Mouse (Mus musculus): Measurements from ENCODE around the gene Pgf. TPM values are rescaled to one million over a fixed set of nuclear protein-coding genes. Genes with fewer than 3 reads are reported as not detected.

Gene Pgf
- total RNA-seq, 1 experiment from 2014 or later = 0.84 TPM

DNA sequence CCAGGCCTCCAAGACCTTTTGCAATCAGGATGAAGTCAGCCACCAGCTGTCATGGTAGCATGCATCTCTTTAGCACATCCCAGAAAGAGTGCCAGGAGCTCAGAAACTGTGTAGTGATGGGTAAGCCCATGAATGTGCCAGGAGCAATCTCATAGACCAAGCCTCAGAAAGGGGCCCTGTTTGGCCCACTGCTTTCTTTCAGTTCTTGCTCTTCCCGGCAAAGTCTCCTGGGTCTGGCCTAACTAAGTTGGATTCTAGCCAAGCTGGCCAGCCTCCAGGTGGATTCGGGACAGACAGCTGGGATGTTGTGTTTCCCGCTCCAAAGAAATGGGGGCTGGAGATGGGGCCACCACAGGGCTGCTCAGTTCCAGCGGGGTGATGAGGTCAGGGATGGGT, 17.0 kb upstream of the Pgf start:
- ATAC-seq (replicated peaks in 1 of 2; ENCODE audit: insufficient read depth in 1 of 2, low FRiP score in 2 of 2, low TSS enrichment in 1 of 2, low read depth in 1 of 2, poor library complexity in 2 of 2, severe bottlenecking in 2 of 2) = no peak

DNA sequence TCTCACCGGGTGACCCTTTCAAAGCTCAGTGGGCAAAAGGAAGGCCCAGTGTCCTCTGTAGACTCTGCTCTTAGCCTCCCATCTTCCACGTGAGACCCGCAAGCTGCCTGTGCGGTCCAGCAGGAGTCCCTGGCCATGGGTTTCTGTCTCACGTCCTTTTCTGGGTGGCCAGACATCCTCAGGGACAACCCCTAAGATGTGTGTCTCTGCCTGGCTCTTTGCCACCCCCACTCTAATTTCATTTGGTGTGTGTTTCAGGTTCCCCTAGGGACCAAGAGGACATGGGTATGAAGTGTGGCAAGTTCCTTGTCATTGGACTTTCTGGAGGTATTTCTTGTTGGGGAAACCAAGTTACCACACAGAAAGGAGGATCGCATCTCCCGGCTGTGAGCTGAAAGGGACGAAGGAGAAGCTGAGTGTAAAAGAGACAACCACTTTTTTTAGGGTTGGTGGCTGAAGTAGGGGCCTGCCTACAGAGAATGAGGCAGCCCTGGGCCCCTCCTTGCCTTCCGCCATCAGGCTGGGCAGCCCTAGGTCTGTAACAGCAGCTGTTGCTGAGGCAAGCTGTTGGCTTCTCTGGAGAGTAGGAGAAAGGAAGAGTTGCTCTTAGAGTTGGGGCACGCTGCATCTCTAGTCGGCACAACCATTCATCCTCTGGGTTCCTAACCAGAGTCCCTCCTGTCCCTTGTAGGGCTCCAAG, 16.5 kb upstream of the Pgf start:
- ATAC-seq (replicated peaks in 1 of 2; ENCODE audit: insufficient read depth in 1 of 2, low FRiP score in 2 of 2, low TSS enrichment in 1 of 2, low read depth in 1 of 2, poor library complexity in 2 of 2, severe bottlenecking in 2 of 2) = no peak

DNA sequence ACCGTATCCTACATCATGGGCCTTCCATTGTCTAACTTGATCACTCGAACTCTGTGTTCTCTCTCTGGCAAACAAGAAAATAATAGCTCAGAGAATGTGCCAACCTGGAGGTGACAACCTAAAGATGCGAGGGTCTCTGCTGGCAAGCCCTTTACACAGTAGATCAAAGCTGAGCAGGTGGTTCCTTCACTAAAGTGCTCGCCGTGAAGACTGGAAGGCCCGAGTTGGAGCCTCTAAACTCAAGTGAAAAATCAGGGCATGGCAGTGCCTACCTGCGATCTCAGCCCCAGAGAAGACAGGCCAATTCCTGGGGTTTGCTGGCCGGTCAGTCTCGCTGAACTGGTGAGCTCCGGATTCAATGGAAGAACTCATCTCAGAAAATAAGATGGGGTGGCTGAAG, 15.6 kb upstream of the Pgf start:
- ATAC-seq (replicated peaks in 1 of 2; ENCODE audit: insufficient read depth in 1 of 2, low FRiP score in 2 of 2, low TSS enrichment in 1 of 2, low read depth in 1 of 2, poor library complexity in 2 of 2, severe bottlenecking in 2 of 2) = no peak

DNA sequence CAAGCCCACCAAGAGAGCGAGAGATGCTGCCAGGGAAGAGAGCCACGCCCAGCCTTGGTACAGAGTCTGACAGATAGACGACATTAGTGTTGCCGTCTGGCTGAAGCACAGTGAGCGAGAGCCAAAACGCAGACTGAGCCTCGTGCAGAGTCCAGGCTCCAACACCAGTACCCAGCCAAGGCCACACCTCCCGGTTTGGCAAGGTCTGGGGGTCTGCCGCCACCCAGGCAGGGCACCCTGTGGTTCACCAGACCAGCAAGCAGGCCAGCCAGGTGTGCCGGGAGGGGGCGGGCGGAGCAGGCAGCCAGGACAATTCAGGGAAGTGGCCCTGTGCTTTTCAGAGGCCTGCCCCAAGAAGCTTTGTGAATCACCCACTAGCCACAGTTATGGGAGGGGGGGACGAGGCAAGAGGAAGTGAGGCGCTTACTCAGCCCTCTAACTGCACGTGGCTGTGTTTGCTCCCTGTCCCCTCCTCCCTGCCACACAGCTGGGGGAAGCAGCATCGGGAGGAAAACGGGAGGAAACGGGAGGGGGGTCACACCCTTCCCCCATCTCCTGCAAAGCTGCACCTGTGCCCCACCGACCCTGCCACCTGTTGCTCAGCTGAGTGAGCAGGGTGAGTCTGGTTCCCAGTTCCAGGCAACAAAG, 15.0 kb upstream of the Pgf start:
- peak; percentile 92 to 93 for ATAC-seq (replicated peaks in 1 of 2; ENCODE audit: insufficient read depth in 1 of 2, low FRiP score in 2 of 2, low TSS enrichment in 1 of 2, low read depth in 1 of 2, poor library complexity in 2 of 2, severe bottlenecking in 2 of 2)

DNA sequence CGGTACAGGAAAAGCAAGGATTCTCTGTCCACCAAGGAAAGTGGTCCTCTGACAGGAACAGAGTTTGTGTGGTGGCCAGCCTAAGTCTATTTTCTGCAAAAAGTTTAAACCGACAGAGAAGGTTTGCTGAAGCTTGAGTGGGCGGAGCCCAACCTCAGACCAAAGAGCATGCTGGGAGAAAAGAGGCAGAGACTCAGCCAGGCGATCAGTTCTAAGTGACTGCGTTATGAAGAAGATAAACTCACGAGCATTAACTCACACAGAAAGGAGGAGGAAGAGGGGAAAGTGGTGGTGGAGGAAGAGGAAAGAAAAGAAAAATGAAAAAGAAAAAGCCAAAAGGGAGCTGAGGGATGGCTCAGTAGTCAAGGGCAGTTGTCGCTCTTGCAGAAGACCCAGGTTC, 12.7 kb upstream of the Pgf start:
- ATAC-seq (replicated peaks in 1 of 2; ENCODE audit: insufficient read depth in 1 of 2, low FRiP score in 2 of 2, low TSS enrichment in 1 of 2, low read depth in 1 of 2, poor library complexity in 2 of 2, severe bottlenecking in 2 of 2) = no peak

DNA sequence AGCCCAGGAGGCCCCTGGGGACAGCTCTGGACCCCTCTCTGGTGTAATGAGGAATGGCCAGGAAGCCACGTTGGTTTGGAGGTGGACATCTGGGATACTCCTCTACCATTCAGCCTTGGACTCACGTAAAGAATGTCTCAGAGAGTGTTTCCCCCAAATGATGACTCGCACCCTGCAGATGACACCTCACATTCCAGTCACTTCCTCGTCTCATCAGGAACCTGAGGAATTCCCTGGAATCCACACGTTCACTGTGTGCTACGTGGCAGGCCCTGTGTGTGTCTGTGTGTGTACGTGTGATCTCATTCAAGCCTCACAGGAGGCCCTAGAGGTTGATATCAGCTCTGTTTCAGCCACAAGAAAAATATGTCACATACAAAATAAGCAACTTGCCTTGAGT, 8.8 kb upstream of the Pgf start:
- no peak for ATAC-seq (replicated peaks in 1 of 2; ENCODE audit: insufficient read depth in 1 of 2, low FRiP score in 2 of 2, low TSS enrichment in 1 of 2, low read depth in 1 of 2, poor library complexity in 2 of 2, severe bottlenecking in 2 of 2)

DNA sequence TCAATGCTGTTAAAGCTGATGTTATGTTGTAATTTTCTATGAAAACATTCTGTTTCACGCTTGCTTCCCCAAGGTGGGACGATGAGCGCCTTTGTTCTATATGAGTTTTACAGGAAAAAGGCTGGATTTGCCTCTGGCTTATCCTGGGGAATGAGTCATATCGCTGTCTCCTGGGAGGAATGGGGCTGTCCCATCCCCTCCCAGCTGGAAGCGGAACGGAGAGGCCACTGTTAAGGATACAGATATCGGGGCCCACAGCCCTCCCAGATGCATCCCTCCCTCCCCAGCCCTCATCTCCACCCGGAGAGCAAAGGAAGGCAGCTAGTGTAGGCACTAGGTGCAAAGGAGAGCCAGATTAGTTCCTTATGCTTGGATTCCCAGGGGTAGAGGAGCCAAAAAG, 8.2 kb upstream of the Pgf start:
- no peak for ATAC-seq (replicated peaks in 1 of 2; ENCODE audit: insufficient read depth in 1 of 2, low FRiP score in 2 of 2, low TSS enrichment in 1 of 2, low read depth in 1 of 2, poor library complexity in 2 of 2, severe bottlenecking in 2 of 2)

DNA sequence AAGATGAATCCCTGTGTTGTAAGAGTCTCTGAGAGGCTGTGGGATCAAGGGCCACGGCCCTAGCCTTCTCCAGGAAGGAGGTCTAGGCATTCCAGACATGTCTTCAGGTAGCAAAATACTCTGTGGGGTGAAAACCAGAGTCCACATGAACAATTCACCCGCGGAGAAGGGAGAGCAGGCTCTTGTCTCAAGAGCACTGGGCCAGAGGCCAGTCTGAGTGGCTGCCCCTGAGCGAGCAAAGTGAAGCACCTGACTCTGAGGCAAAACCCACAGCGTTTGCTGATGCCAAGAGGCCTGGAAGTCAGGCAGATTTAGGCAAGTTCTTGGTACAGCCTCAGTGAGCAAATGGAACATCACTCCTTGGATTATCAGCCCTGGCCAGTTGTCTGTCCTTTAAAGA, 6.5 kb upstream of the Pgf start:
- no peak for ATAC-seq (replicated peaks in 1 of 2; ENCODE audit: insufficient read depth in 1 of 2, low FRiP score in 2 of 2, low TSS enrichment in 1 of 2, low read depth in 1 of 2, poor library complexity in 2 of 2, severe bottlenecking in 2 of 2)

DNA sequence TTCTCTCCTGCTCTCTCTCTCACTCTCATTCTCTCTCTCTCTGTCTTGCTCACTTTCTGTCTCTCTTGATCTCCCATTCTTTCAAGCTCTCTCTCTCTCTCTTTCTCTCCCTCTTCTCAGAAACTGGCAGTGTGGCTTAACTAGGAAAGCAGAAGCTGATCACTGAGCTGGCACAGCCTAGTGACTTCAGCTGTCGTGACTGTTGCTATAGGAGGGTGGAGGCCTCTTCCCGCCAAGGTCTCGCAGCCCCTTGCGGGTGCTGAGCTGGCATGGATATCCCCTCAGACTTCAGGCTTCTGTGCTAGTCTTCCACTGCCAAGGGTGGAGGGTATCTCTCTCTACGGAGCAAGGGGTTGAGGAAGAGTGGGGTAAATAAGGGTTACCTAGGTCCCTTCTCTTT, 5.3 kb upstream of the Pgf start:
- ATAC-seq (replicated peaks in 1 of 2; ENCODE audit: insufficient read depth in 1 of 2, low FRiP score in 2 of 2, low TSS enrichment in 1 of 2, low read depth in 1 of 2, poor library complexity in 2 of 2, severe bottlenecking in 2 of 2) = peak in 1 of 2 experiments; percentile 54; a peak in 1 of 4 replicates

DNA sequence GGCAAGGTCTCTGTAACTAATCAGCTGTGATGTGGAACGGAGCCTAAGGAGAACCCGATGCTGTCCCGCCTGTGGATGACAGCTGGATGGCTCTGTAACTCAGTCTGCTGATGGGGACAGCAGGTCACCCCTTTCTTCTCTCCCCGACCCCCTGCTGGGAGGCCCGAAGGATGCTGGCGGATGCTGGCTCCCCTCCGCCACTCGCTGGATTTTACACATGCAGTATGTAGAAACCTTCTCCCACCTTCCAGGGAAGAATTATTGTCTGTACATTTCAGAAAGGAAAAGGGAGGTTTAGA, 4.7 kb upstream of the Pgf start:
- no peak for ATAC-seq (replicated peaks in 1 of 2; ENCODE audit: insufficient read depth in 1 of 2, low FRiP score in 2 of 2, low TSS enrichment in 1 of 2, low read depth in 1 of 2, poor library complexity in 2 of 2, severe bottlenecking in 2 of 2)

DNA sequence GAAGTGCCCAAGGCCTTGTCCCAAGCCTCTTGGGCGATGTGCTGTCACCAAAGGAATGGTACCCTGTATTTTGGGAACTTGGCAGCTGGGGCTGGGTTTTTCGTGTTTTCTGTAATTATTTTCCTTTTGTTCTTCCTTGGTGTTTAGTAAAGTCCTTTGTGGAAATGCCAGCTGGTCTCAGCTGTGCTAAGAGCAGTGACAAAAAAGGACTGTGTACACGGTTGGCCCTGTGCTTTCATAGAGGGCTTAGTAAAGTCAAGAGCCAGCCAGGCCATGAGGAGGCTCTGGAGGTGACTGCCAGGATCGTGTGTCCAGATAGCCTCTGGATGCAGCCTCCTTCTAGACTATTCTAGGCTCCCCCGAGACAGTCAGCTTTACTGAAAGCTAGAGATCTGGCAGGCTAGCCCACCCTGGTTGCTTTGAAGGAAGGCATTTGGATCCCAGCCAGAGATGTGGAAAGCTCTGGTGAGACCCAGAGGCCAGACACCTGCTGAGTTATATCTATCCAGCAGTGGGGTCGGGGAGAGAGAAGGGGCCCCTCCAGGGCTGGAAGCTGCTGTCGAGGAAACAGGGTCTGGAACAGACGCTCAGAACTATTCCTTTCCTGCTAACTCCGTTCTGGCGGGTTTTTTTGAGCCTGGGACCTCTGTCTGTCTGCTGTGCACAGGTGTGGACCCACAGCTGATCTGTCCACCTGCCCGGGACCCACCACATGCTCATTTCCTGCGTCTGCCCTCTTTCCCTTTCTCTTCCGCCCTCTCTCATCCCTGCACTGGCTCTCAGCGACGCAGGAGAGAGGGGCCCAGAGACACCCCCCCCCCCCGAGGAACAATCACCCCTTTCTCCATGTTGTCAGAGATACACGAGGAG, 4.1 kb upstream of the Pgf start:
- no peak for ATAC-seq (replicated peaks in 1 of 2; ENCODE audit: insufficient read depth in 1 of 2, low FRiP score in 2 of 2, low TSS enrichment in 1 of 2, low read depth in 1 of 2, poor library complexity in 2 of 2, severe bottlenecking in 2 of 2)

DNA sequence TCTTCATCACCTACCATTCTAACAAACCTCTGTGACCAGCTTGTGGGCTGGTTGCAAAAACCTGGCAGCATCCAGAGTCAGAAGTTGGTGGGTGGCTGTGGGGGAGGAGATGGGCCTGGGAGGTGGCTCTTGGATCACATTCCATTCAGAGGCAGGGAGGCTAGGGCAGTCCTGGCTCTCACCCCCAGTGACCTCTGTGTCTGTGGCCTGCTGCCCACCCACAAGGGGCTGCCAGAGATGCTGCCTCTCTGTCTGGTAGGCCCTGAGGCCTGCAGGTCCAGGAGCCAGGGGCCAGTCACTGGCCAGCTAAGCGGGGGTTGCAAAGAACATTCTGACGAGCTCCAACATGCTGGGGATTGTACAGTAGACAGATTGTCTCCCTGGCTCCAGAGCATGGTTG, 704 bp upstream of the Pgf start:
- no peak for ATAC-seq (replicated peaks in 1 of 2; ENCODE audit: insufficient read depth in 1 of 2, low FRiP score in 2 of 2, low TSS enrichment in 1 of 2, low read depth in 1 of 2, poor library complexity in 2 of 2, severe bottlenecking in 2 of 2)

DNA sequence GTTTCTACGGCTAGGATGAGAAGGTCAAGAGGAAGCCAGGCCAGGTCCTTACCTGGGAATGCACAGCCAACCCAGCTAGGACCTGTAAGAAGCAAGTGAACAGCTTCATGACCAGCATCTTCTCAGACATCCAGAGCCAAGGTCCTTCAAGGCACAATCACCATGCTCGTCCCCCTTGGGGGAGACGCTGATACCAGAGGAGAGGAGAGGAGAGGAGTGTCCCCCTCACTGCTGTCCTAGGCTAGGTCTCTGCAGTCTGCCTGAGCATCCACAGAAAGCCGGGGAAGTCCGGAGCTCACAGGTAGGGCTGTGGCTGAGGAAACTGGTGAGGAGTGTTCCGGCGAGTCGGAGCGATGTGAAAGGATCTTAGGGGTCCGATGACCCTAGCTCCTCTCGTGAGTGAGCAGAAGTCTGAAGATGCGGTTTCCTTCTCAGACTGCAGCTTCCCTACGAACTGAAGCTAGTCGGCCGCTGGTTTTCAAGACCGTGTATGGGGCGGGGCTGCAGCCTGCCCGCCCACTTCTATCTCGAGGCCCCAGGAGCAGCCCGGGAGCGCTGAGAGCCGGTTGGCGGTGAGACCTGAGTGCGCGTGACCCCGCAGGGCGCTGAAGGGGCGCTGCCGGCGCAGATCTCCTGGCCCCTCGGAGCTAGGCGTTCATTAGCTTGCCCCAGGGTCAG, 605 bp downstream of the Pgf start:
- peak; percentile 79 to 83 for ATAC-seq (replicated peaks in 1 of 2; ENCODE audit: insufficient read depth in 1 of 2, low FRiP score in 2 of 2, low TSS enrichment in 1 of 2, low read depth in 1 of 2, poor library complexity in 2 of 2, severe bottlenecking in 2 of 2)

DNA sequence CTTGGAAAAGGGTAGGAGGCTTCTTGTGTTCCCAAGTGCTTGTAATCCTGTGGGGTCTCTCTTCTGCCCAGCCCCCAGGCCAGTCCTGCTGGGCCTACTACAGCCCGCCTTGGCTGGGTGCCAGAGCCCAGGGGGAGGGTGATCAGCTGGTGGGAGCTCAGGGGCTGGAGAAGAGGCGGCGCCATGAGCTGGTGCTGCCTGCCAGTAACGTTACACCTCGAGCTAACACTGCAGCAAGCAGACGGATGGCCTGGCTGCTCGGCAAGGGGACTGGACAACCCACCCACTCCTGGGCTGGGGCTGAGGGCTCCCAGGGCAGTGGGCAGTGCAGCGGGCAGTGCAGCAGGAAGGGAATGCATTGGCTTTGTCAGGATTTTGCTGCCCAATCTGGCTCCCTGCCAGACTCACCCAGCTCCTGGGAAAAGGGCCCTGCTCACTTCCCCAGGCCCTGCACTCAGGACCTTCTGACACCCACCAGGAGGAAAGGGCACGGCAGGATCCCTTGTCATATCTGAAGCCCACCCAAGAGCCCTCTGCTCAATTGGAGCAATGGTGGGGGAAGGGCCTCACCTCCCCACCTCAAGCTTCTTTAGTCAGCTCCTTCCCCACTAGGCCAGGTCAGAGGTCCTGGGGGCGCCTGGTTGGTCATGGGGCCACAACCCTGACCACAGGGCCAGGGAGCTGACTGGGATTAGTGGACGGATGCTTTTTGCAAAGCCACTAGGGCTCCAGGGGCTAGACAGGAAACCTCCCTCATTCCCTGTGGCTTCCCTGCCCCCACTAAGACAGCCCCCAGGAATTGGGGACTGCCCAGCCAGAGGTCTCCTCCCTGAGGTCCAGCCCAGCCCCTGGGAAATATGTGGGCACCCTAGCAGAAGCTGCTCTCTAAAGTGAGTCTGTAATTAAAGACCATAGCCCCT, 1.4 kb downstream of the Pgf start:
- ATAC-seq (replicated peaks in 1 of 2; ENCODE audit: insufficient read depth in 1 of 2, low FRiP score in 2 of 2, low TSS enrichment in 1 of 2, low read depth in 1 of 2, poor library complexity in 2 of 2, severe bottlenecking in 2 of 2) = no peak

DNA sequence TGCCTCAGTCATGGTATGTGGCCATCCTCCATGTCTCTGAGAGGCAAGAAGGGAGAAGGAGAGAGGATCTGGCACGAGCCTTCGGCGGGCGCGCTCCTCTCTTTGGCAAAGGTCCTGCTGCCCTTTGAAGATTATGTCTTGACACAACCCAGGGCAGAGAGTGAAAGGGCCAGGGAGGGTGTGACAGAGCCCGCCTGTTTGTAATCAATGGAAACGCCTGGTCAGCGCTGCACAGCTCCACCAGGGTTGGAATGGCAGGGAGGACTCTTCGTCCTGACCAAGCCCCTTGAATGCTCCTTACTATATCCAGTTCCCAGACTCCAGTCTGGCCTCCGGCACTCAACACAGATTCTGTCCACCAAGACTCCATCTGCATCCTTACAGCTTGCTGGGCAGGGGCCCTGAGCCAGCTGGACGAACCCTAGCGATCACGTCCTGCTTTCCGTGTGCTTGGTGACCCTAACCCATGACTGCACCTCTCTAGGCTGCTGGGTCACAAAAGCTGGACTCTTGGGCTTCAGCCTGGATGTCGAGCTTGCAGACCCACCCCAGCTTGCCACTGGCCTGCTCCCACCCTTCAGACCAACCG, 2.4 kb downstream of the Pgf start:
- ATAC-seq (replicated peaks in 1 of 2; ENCODE audit: insufficient read depth in 1 of 2, low FRiP score in 2 of 2, low TSS enrichment in 1 of 2, low read depth in 1 of 2, poor library complexity in 2 of 2, severe bottlenecking in 2 of 2) = no peak

DNA sequence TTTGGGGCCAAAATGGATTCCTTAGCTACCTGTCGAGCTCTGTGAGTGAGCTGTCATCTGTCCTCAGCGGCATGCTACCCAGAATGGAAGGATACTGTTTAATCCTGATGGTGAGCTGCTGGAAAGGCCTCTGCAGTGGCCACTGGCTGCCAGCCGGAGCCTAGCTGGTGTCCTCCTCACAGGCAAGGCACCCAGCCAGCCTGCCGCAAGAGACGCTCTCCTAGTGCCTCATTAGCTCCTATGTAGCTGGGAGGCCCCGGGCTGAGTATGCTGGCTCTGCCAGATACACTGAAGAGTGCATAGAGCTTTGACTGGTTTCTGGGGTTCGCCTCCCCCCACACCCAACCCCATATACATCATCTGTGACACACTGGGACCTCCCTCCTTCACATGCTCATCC, 3.6 kb downstream of the Pgf start:
- no peak for ATAC-seq (replicated peaks in 1 of 2; ENCODE audit: insufficient read depth in 1 of 2, low FRiP score in 2 of 2, low TSS enrichment in 1 of 2, low read depth in 1 of 2, poor library complexity in 2 of 2, severe bottlenecking in 2 of 2)

DNA sequence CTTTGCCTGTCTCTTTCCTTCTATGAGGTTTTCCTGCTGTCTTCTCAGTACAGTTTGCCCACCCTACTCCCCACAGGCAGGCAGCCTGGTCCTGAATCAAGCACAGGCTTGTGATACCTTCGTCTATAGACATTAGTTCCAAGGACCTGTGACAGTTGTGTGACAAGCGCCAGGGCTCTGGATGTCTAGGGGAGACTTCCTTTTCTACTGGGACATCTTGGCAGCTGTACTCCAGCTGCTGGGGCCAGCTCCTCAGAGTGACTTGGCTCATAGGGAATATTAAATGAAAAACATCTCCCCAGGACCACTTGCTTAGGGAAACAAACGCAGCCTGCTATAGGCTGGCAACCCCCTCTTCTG, 6.7 kb downstream of the Pgf start:
- ATAC-seq (replicated peaks in 1 of 2; ENCODE audit: insufficient read depth in 1 of 2, low FRiP score in 2 of 2, low TSS enrichment in 1 of 2, low read depth in 1 of 2, poor library complexity in 2 of 2, severe bottlenecking in 2 of 2) = no peak

All from hematopoietic stem cell, adult 5-6 weeks (primary cell).